Mouse (Mus musculus): ENCODE measurements around the gene Btbd35f27.
"Not testable (repeated sequence)": the region's sequence is repeated elsewhere in the genome, so short reads cannot be mapped to it uniquely, and the experiment has no call there.

The Btbd35f27 gene

GRCm38 (mm10) chrX:4951835-4952234 is at the start of gene Btbd35f27:
Btbd35f27 (plus strand) TSS chrX:4952135.
- DNase-seq: not testable (repeated sequence)
